Mouse (Mus musculus): Measurements from ENCODE around the gene Gm6592. TPM values are rescaled to one million over a fixed set of nuclear protein-coding genes. Genes with fewer than 3 reads are reported as not detected.

Gm6592 gene
- polyA plus RNA-seq, 1 experiment, result not detected

- no peaks in the 10 kb centered on the region for H3K4me1 ChIP-seq (ENCODE audit: control insufficient read depth, insufficient read depth, low read length)
- 17% methylated on average over 21 of the region's 42 CpGs for WGBS
- TF ChIP-seq POLR2A (IDR thresholded peaks at IDR 0.05; ENCODE audit: borderline replicate concordance, control insufficient read depth, low read depth, low read length), result no peak
- no peak for TF ChIP-seq CTCF (IDR thresholded peaks at IDR 0.05; ENCODE audit: control insufficient read depth, insufficient read depth, low read length)
- no peak overlapping the region for H3K27ac ChIP-seq (ENCODE audit: control insufficient read depth, insufficient read depth, low read depth, low read length, poor library complexity)
- peak overlapping the region; percentile 36 for H3K4me3 ChIP-seq (replicated peaks; ENCODE audit: control insufficient read depth, low read depth, low read length)
Observed at GRCm38 (mm10) chrX:8893182-8893651, 49.4 kb downstream of the Gm6592 start.

Other genes with a start within 250 kb of the Gm6592 start
- gene Ssxb8, start 153.2 kb upstream of the Gm6592 start, polyA plus RNA-seq (2011; ENCODE audit: insufficient read depth, insufficient read length, low replicate concordance, missing spikeins), result not detected in 2 replicates
- not detected in 2 replicates for gene Ssx9, start 95.6 kb upstream of the Gm6592 start, polyA plus RNA-seq (2011; ENCODE audit: insufficient read depth, insufficient read length, low replicate concordance, missing spikeins)
- not detected in 2 replicates for gene Ssxb5, start 40.3 kb upstream of the Gm6592 start, polyA plus RNA-seq (2011; ENCODE audit: insufficient read depth, insufficient read length, low replicate concordance, missing spikeins)
- gene Gm5751, start 30.3 kb downstream of the Gm6592 start, polyA plus RNA-seq (2011; ENCODE audit: insufficient read depth, insufficient read length, low replicate concordance, missing spikeins), result not detected in 2 replicates
- 0.57 and 0.63 TPM in 2 replicates for gene B630019K06Rik, start 48.4 kb downstream of the Gm6592 start, polyA plus RNA-seq (2011; ENCODE audit: insufficient read depth, insufficient read length, low replicate concordance, missing spikeins)
- gene Fthl17b, start 119.0 kb downstream of the Gm6592 start, polyA plus RNA-seq (2011; ENCODE audit: insufficient read depth, insufficient read length, low replicate concordance, missing spikeins), result not detected in 2 replicates
- gene Fthl17c, start 132.6 kb downstream of the Gm6592 start, polyA plus RNA-seq (2011; ENCODE audit: insufficient read depth, insufficient read length, low replicate concordance, missing spikeins), result not detected in 2 replicates
- not detected in 2 replicates for gene Fthl17d, start 142.8 kb downstream of the Gm6592 start, polyA plus RNA-seq (2011; ENCODE audit: insufficient read depth, insufficient read length, low replicate concordance, missing spikeins)
- not detected in 2 replicates for gene Fthl17e, start 189.5 kb downstream of the Gm6592 start, polyA plus RNA-seq (2011; ENCODE audit: insufficient read depth, insufficient read length, low replicate concordance, missing spikeins)
- not detected in 2 replicates for gene Fthl17f, start 219.0 kb downstream of the Gm6592 start, polyA plus RNA-seq (2011; ENCODE audit: insufficient read depth, insufficient read length, low replicate concordance, missing spikeins)

Data from bone marrow, adult 2 months (tissue).